Mouse (Mus musculus) ES-Bruce4 (cell line): Measurements from ENCODE around the gene Elmod1. TPM values are rescaled to one million over a fixed set of nuclear protein-coding genes. Genes with fewer than 3 reads are reported as not detected.

Experiments
- H3K27ac ChIP-seq: 2 replicates; pipeline ENCODE4 v1.5.1; 2012; ENCODE audit warnings: low read length, inconsistent platforms; ENCODE audit not compliant: insufficient read depth
- H3K27me3 ChIP-seq: 2 replicates; pipeline ENCODE4 v1.6.1; 2012; ENCODE audit warnings: mild to moderate bottlenecking, low read length, inconsistent platforms; ENCODE audit not compliant: control insufficient read depth, poor library complexity, insufficient read depth, severe bottlenecking
- H3K36me3 ChIP-seq: 2 replicates; pipeline ENCODE4 v1.6.1; 2012; ENCODE audit warnings: inconsistent platforms, mild to moderate bottlenecking, low read length, moderate library complexity; ENCODE audit not compliant: control insufficient read depth, poor library complexity, insufficient read depth, severe bottlenecking
- H3K4me1 ChIP-seq: one replicate; pipeline ENCODE4 v1.8.1; 2011; ENCODE audit warnings: low read length; ENCODE audit not compliant: control insufficient read depth, insufficient read depth
- H3K4me3 ChIP-seq: 2 replicates; pipeline ENCODE4 v1.5.1; 2011; ENCODE audit warnings: low read depth, mild to moderate bottlenecking, low read length
- H3K9ac ChIP-seq: 2 replicates; pipeline ENCODE4 v1.6.1; 2012; ENCODE audit warnings: low read depth, mild to moderate bottlenecking, inconsistent platforms; ENCODE audit not compliant: poor library complexity, severe bottlenecking
- H3K9me3 ChIP-seq: replicated peaks from 2 replicates; pipeline ENCODE4 v1.6.1; 2012; ENCODE audit warnings: mild to moderate bottlenecking, low read length, inconsistent platforms; ENCODE audit not compliant: control insufficient read depth, poor library complexity, insufficient read depth, severe bottlenecking
- CTCF ChIP-seq: IDR thresholded peaks from one replicate; pipeline ENCODE4 v1.8.1; 2011; ENCODE audit warnings: low read depth, low read length
- EP300 ChIP-seq: IDR thresholded peaks from 2 replicates; pipeline ENCODE4 v1.6.1; 2011; ENCODE audit warnings: low read depth, low read length; ENCODE audit not compliant: insufficient read depth
- POLR2A ChIP-seq: IDR thresholded peaks from one replicate; pipeline ENCODE4 v1.8.1; 2011; ENCODE audit warnings: low read length; ENCODE audit not compliant: insufficient read depth
- polyA plus RNA-seq: library from polyadenylated mRNA; stranded (reverse); fragments of >200 nt; gene quantifications from 2 replicates; pipeline ENCODE4 v1.2.4, GENCODE M21; 2011; ENCODE audit warnings: low read depth; ENCODE audit not compliant: missing spikeins, insufficient read depth, insufficient read length

Gene Elmod1
- polyA plus RNA-seq, 1 experiment, result 0.36 TPM

GRCm38 (mm10) chr9:53877423-53877822 lies 97.7 kb downstream of the Elmod1 start:
- no peaks in the 10 kb centered on the region for H3K4me1 ChIP-seq
- no peak for TF ChIP-seq EP300
- TF ChIP-seq CTCF, result no peak
- no peak for TF ChIP-seq POLR2A
- H3K9ac ChIP-seq, result no peak overlapping the region
- no peaks in the 10 kb centered on the region for H3K27me3 ChIP-seq
- peaks cover 12% of the 10 kb centered on the region for H3K9me3 ChIP-seq
- no peak overlapping the region for H3K4me3 ChIP-seq
- no peak overlapping the region for H3K27ac ChIP-seq
- no peaks in the 10 kb centered on the region for H3K36me3 ChIP-seq

- TF ChIP-seq POLR2A, result no peak
- no peak for TF ChIP-seq CTCF
- TF ChIP-seq EP300, result no peak
- Histone ChIP-seq H3K4me3 (no peak overlapping the region), H3K4me1 (no peaks in the 10 kb centered on the region), H3K9ac (no peak overlapping the region), H3K36me3 (no peaks in the 10 kb centered on the region), H3K27me3 (no peaks in the 10 kb centered on the region), H3K9me3 (0 out of 2 replicates have a peak, but pooled peaks cover 2% of the 10 kb centered on the region), H3K27ac (no peak overlapping the region)
Observed at GRCm38 (mm10) chr9:53873239-53873638, 101.9 kb downstream of the Elmod1 start.

Other genes starting within 250 kb of the Elmod1 start
- gene Slc35f2, start 203.8 kb downstream of the Elmod1 start, polyA plus RNA-seq, result 52.8 and 53.7 TPM in 2 replicates
- gene Sln, start 125.1 kb downstream of the Elmod1 start, polyA plus RNA-seq, result not detected in 2 replicates
- 0.13 and 0.20 TPM in 2 replicates for gene Tnfaip8l3, start 93.1 kb upstream of the Elmod1 start, polyA plus RNA-seq